Mouse (Mus musculus): ENCODE data around the gene Prex1.
A peak's percentile ranks its signal among the peaks of the same experiment; 100 is the strongest.

The Prex1 gene

DNA sequence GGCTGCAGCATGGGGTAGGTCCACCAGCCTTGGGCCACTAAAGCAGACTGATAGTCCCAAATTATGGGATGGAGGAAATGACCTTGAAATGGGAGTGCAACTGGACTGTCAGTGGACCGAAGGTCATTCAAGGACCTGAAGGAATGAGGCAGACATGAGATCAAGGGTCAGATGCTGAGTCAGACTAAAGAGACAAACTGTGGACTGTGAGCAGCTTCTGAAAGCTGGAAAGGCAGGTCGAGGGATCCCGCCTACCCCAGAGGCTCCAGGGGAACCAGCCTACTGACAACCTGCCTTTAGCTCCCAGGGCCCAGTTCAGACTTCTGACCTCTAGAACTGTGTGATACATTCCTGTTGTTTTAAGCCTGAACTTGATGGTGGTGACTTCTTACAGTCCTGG is 55.3 kb downstream of the Prex1 start:
- peak; percentile 45 to 55 for DNase-seq

DNA sequence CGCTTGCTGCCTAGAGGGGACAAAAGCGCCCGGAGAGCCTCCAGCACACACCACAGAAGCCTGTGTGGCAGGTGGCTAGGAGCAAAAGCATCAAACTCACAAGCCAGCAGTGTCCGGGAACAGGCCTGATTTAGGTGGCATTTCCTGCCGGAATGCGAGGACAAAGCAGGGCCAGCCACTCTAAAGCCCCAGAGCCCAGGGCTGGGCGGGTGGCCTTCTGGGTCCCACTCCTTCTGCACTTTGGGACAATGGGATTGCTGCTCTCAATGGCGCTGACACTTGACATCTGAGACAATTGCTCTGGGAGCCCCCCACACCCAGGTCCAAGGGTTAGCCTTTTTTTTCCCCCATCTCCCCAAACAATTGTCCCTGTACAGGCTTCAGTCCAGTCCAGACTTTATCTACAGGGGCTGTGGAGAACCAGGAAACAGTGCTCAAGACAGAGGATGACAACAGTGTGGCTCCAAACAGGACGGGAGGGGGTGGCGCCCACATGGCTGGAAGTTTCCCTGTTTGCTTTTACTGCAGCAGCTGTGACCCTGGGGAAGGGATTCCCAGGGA is 56.1 kb downstream of the Prex1 start:
- peak; percentile 33 to 37 for DNase-seq

DNA sequence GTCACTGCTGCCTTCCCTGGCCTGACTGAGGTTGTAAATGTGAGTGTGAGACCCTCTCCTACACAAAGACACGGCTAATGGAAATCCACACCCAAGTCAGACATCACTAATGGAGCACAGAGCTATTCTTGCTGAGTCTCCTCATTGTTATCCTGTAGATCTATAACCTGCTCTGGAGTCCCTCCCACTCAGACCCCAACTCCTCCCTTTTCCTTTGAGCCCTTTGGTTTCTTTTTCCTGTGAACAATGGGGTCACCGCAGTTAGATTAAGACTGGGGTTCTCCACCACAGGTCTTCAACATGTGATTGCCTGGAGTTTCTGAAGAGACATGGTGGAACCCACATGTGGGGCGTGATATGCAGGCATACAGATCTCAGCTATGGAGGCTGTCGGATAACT is 57.0 kb downstream of the Prex1 start:
- no peak for DNase-seq

DNA sequence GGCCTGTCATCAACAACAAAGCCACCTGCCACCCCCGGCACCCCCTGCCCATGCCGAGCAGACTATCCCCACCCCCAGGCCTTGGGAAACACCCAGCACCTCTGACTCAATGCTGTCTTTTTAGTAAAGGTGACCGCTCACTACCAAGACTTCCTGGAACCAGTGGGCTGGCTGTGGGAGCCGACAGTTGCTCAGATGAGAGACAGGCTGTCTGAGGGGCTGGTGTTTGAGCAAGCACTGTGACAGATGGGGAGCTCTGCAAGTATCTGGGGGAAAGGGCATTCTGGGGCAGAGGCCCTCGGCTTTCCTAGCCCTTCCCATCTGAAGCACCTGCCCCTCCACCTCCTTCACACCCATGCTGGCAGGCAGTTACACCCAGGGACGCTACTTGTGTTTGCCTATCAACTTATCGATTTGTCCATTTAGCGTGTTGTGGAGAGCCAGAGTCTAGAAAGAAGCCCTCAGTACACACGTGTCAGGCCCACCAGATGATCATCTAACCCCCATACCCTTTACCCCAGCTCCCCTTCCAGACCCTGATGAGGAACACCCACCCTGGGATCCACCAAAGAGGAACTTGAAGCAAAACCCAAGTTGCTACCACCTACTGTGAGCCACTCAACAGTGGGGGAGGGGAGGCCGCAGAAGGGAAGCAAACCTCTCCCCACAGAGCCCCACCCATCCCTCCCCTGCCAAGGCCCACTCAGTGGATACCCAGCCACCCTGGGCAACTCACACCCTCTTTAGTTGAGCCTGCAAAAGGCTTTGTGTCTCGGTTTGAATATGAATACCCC is 57.7 kb downstream of the Prex1 start:
- DNase-seq: no peak

DNA sequence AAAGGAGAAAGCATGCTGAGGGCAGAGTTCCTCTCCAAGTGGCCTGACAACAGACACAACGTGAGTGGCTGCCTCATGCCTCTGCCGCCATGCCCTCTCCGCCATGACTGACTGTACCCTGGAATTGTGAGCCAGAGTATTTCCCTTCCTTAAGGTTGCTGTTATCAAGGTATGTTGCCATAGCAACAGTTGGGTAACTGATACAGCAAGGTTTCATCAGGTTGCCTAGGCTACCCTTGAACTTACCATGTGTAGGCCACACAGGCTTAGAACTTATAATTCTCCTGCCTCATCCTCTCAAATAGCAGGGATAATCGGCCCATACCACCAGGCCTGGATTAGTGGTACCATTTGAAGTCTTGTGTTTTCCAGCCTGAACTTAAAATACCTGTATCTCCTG is 58.3 kb downstream of the Prex1 start:
- DNase-seq: no peak

DNA sequence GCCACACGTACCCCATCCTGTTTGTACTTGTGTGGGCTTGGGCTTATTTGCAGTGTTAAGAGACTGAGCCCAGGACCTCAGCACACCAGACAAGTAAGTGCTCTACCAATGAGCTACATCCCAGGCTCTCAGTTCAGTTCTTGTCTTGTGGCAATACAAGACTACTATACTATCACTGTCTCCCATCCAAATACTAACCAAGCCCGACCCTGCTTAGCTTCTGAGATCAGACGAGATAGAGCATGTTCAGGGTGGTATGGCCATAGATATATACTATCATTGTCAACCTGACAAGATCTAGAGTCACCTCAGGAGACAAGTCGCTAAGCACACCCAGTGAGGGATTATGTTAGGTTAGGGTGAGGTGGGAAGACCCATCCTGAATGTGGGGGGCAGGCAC is 58.8 kb downstream of the Prex1 start:
- DNase-seq: no peak

DNA sequence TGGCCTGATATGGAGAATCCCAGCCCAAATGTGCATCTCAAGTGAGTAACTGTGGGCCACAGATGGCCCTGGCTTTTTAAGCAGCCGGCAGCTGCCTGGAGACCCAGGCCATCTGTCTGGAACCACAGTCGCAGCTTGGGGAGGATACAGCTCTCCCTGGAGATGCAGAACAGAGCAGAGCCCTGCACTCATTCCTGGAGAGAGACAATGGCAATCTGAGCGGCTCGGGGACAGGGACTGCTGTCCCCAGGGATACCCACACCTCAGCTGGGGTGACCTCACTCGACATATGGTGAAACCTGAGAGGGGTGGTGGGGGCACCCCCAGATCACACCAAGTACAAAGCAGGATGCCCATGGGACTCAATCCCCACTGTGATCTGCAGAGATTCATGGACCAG is 60.1 kb downstream of the Prex1 start:
- DNase-seq: no peak

DNA sequence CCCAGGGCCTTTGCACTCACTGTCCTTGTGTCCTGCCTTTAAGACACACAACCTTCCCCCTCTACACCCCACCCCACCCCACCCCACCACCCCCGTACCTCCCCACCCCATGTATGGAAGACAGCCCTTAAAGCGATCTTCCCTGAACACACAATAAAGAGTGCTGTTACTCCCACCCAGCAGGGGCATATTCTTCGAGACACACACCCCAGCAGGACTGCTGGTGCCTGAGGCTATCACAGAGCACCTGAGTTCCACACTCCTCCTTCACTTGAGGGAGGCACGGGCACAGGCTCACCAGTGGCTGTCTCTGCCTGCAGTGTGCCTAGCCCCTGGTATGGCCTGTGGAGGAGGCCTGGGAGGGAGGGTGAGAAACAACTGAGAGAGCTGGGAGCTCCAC is 61.0 kb downstream of the Prex1 start:
- no peak for DNase-seq

DNA sequence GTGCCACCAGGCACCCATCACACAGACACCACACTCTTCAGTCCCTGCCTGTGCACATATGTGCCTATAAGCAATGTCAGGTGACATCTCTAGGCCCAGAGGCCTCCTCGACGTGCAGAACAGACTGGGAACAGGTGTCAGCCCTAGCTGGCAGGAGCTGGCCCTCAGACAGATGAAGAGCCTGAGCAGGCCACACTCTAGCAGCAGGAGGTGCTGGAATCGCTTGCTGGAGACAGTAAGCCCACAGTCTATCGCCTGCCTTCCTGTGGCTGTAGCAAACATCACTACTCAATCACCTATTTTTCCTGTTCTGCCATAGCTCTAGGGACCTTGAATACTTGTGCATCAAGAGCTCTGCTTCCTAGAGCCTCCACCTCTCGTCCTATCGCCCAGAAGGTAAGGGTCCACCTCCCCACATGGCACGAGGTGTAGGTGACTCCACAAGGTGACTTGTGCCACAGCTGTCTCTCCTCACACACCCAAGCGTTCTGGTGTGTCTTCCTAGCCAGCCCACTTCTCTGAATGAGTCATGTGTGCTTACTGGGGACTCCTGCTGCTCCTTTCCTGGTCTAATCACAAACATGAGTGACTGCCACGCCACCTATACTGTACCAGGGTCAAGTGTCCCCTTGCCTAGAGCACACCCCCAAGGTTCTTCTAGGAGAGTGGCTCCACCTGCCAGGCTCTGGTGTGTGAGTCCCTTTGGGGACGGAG is 62.2 kb downstream of the Prex1 start:
- DNase-seq: no peak

DNA sequence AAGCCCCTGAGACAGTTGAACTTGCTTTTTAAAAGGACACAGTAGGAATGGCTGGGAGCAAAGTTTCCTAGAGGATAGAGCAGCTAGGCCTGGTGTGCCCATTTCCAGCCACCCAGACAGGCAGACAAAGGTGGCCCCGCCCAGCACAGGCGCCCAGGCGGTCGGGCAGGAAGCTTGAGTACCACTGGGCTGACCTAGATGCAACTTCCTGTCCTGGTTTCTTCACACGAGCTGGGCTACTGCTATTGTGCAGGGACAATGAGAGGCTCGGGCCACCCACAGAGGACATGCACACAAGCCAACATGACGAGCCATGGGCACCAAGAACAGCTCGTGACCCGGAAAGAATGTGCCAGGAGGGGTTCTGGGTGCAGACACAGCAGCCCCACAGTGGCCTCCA is 63.2 kb downstream of the Prex1 start:
- peak; percentile 33 to 48 for DNase-seq

DNA sequence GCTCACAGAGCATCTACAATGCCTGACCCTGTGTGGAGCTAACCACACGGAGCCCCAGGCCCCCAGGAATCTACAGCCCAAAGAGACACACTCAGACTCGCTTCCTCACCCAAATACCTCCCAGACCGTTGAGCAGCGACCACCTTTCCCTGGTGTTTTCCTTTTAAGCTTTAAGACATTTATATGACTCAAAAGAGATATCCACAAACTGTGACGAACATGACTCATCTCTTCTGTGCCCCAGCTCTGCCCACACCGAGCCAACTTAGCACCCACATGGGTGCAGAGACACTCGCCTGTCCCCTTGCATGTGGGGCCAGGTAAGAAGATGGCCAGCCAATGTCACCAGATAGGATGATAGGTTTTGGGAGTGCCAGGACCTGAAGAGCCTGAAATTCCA is 66.4 kb downstream of the Prex1 start:
- no peak for DNase-seq

DNA sequence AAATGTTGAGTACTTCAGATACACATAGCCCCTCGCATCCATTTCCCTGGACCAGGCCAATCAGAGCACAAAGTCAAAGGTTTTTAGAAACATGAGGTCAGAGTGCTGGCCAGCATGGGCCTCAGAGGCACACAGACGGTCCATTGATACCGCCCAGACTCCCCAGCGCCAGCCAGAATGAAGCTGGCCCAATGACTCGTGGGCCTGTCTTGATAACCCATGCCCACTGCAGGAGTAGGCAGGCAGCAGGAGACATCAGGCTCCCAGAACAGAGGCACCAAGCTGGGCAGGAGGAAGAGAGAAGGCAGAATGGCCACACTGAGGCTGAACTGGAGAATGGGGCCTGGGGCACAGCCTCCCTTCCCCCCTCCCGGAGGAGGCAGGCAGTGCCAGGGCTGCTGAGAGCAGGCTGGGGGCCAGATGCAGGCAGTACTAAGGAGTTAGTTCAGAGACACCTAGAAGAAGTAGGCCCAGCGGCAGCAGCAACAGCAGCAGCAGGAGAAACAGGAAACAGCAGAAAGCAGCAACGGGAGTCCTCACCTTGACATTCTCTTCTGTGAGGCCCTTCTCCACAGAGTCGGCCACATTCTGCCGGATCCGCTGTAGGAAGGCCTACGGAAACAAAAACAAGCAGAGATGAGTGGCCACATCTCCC is 67.1 kb downstream of the Prex1 start:
- no peak for DNase-seq

DNA sequence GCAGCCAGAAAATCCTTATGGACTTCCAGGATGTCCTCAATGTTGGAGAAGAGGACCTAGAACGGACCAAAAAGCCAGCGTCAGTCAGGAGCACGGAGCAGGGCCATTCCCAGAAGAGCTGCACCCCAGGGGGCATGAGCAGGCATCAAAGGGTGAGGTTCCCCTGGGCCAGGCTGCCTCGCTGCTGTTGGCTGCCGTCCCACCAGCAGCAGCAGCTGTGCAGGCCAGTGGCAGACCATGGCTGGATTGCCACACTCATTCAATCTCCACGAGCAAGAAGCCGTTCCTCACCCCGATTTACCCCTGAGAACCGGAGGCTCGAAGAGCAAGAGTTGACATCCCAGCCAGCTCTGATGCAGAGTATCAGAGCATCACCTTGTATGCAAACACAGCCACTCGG is 68.8 kb downstream of the Prex1 start:
- no peak for DNase-seq

DNA sequence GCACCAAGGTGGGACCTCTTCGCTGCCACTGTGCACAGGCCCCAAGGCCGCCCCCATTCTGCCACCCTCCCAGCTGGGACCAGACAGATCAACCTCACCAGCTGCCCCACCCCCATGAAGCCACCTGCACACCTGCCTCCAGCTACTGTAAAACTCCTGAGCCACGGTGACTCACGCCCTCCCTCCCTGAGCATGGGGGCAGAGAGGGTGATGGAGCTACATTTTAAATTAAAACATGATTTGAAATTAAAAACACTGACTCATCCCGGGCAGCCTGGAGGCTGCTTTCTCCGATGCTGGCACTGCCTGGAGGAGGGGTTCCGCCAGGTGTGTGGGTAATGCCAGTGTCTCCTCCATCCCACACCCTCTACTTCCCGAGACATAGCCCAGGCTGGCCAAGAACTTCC is 71.0 kb downstream of the Prex1 start:
- DNase-seq: no peak

DNA sequence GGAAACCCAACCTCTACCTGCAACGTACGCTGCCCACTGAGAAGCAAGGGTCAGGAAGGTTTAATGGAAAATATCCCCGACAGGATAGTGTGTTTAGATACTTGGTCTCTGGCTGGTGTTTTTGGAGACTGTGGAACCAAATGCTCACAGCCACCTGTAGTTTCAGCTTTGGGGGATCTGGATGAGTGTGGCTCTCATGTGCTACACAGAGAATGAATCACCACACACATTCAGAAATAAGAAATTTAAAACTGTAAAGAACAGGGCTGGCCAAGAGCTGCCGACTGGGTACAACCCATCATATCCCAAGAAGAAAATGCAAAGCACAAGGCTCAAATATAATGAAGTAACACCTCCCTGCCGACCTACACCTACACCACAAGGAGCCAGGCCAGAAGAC is 73.9 kb downstream of the Prex1 start:
- no peak for DNase-seq

DNA sequence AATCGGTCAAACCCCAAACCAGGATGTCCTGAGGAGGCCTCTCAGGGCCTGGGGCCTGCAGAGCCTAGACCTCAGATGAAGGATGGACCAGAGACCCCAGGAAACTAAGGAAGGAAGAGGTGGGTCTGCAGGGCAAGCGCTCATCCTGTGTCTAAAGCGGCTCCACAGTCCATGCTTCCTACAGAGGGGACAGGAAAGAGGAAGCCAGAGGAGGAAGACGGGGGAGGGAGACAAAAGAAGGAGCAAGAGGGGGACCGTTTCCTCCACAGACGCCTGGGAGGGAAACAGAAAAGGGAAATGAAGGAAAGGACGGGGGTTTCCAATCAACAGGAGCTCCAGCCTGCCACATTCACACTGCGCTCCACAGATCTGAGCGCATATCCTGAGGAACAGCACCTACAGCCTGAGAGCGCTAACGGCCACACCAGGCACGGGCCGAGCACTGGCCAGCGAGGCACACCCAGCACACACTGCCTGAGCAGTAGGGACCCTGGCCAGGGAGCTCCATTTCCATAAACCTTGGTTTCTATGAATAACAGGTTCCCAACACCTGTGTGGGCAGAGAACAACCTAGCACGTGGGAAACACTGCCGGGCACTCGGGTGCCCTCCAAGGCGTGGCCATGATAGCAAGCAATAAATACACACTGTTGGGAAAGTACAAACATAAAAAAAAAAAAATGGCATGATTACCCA is 74.5 kb downstream of the Prex1 start:
- DNase-seq: peak in 1 of 2 experiments; percentile 15

DNA sequence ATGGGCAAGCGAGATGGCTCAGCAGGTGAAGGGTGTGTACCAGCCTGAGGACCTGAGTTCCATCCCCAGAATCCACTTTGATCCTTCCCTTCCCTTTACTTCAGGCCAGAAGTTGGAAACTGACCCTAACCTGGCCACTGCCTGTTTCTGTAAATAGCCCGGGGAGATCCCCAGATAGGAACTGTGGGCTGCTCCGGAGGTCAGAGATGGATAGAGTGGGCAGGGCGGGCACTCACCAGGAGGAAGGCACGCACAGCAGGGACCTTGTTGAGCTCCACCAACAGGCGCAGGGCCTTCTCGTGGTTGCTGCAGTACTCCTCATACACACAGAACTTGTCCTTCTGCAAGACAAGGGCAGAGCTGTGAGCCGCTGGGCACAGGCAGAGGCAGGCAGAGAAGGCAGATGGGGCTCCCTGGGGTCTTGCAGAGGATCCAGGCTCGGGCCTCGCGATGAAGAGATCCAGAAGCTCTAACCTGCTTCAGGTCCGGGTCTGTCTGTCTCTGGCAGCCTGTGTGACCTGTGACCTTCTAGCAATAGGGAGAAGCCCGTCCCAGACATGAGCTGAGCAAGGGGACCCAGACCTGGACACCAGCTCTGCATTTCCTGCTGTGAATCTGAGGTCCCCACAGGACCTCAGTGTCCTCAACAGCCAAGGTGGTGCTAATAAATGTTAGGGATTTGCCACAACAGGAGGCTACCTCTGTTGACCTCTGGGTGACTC is 75.4 kb downstream of the Prex1 start:
- no peak for DNase-seq

DNA sequence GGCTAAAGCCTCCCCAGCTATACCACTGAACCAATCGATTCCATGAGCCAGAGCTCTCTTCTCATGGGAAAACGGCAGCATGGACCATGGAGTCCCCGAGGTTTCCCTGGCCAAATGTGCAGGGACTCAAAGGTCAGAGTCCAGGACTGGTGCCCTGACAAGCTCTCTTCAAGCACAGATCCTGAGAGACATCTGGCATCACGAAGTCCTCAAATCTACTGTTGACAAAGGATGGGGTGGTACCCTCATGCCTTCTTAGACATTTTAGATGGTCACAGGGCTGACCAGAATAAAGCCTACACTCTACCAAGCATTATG is 76.0 kb downstream of the Prex1 start:
- peak in 1 of 2 experiments; percentile 35 for DNase-seq

DNA sequence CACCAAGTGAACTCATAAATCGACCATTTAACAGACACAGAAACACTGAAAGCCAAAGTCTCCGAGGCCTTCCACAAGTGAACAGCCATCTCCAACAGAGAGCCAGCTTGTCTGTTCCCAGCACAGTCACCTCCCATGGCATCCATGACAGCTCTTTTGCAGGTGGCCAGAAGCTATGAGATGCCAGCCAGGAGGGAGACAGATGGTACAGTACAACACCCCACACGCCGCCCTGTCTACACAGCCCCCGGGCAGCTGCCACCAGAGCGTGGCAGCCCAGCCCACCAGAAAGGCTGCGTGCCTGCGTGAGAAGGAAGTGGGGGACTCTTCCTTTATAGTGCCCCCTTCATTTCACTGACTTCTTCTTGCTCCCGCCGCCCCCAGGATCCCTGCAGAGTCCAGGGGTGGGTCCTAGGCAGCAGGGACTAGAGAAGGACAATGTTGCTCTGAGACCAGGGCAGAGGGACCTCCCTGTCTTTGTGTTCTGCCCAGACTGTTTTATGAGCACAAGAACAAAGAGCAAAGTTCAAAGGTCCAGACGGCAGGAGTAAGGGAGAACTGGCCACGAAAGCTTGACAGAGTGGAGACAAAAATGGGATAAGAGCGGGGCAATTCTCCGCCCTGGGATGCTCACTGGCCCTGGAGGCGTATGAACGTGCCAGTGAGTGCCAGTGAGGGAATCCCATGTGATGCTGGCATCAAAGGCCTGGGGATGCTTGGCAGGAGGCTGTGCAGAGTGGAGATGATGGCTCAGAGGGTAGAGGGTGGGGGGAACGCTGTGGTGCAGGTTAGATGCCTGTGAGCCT is 76.6 kb downstream of the Prex1 start:
- peak; percentile 35 to 37 for DNase-seq

DNA sequence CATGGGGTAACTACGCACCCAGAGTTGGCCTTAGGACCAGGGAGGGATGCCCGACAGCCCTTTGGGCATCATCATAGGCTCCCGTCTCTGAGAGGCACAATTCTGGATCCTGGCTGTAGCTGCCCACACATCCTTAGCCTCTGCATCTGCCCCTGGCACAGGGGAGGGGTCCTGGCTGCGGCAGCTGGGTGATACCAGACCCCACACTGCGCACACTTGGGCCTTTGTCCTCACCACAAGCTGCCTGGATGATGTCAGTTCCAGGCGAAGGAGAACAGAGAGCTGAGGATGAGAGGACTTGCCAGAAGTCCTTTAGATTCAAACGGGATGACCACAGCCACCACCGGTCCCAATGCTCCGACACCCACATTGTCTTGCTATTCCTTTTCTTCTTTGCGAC is 78.1 kb downstream of the Prex1 start:
- DNase-seq: no peak

DNA sequence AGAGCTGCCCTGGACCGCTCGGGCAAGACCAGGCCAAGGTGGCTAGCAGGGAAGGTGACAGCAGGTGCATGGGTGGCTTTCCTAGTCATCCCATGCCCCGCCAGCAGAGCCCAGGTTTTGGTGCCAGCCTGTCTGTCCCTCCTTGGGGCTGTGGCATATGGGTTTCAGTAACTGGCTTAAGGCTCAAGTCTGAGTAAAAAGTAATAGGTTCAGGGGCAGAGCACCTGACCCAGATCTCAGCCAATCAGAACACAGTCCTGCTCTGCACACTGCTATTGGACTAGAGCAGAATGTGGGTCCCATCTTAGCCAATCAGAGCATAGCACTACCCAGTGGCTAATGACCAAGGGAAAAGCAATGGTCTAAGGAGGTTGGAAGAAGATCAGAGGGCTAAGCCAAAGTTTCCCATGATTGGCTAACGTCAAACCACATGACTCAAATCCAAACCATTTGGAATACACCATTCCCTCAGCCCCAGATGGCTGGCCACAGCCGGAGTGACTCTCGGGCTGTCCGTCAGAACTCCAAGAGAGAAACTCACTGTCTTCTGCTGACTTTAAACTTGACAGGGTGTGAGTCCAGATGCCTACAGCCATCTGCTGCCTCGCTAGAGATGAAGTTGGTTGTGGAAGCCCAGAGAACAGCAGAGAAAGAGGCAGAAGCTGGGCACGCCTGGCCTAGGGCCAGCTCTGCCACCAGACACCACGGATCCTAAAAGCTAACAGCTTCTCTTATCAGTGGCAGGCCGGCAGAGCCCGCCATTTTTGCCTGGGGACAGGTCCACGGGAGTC is 80.9 kb downstream of the Prex1 start:
- DNase-seq: no peak
